Mouse (Mus musculus) cortical plate, adult 2 months (tissue): ENCODE results near the gene Gpr153.

ENCODE experiments used
- CTCF ChIP-seq: fragments of 200-500 bp; IDR thresholded peaks from 2 replicates; pipeline ENCODE4 v1.5.1; 2011; ENCODE audit warnings: mild to moderate bottlenecking, control low read depth, low read length; ENCODE audit not compliant: insufficient read depth; ENCODE audit errors: extremely low read depth
- POLR2A ChIP-seq: fragments of 200-500 bp; IDR thresholded peaks from 2 replicates; pipeline ENCODE4 v1.6.1; 2011; ENCODE audit warnings: mild to moderate bottlenecking, low read length, control low read depth; ENCODE audit not compliant: insufficient read depth; ENCODE audit errors: extremely low read depth

DNA sequence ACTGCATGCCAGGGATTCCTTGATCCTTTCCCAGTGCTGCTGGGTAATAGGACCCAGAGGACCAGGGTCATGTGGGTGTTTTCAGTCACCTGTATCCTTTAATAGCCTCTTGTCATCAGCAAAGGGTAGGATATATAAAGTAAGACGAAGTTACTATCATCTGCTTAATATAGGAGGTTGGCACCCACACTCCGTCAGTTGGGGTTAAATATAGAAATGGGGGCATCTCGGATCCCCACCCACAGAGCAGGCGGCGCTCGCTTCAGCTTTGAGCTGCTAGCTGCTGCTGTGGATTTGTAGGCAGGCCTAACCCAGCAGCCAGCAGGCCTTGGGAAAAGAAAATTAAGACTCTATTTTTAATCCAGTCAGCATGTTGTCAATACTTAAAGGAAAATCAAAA lies 28.0 kb upstream of the Gpr153 start:
- TF ChIP-seq CTCF = no peak
- no peak for TF ChIP-seq POLR2A
